Mouse (Mus musculus) Patski (cell line): ENCODE measurements around the gene Ralgds. TPM values are rescaled to one million over a fixed set of nuclear protein-coding genes. Genes with fewer than 3 reads are reported as not detected.

Experiments used
- ATAC-seq: fragments of 100-300 bp; one replicate; pipeline ENCODE4 v1.8.0; 2021
- CTCF ChIA-PET: fragments of 350-600 bp; sonication (Branson Sonifier 250); formaldehyde crosslinking; loops from one replicate; lab custom pipeline; 2022; ENCODE audit warnings: inconsistent platforms; lab: Charles Lee
- POLR2A ChIA-PET: fragments of 350-600 bp; sonication (Branson Sonifier 250); formaldehyde crosslinking; loops from one replicate; lab custom pipeline; 2022; ENCODE audit warnings: antibody characterized with exemption, inconsistent platforms; lab: Charles Lee
- DNase-seq: peaks from one replicate; pipeline ENCODE4 v3.0.0-alpha.2; 2011; ENCODE audit warnings: low read depth, low spot score
- H3K27me3 ChIP-seq: fragments of 371-371 bp; one replicate; pipeline ENCODE4 v1.5.1; 2021
- CTCF ChIP-seq: fragments of 100-300 bp; IDR thresholded peaks from one replicate; pipeline ENCODE4 v1.5.1; 2021
- in situ Hi-C: fragments of 300-500 bp; cut with MboI; formaldehyde crosslinking; loops from 3 replicates; pipeline ENCODE4 v1.11.1; 2018; ENCODE audit warnings: low pct_unique_long_range_greater_than_20kb, mixed read lengths
- polyA plus RNA-seq: library from polyadenylated mRNA; unstranded; gene quantifications from one replicate; pipeline ENCODE4 v1.2.3, GENCODE M21; 2021

Ralgds gene
- polyA plus RNA-seq, 1 experiment from 2014 or later = 45.5 TPM

GRCm38 (mm10) chr2:28582647-28583353, 69.9 kb downstream of the Ralgds start:
- no peaks in the 10 kb centered on the region for H3K27me3 ChIP-seq
- no peak for TF ChIP-seq CTCF
- in situ Hi-C loops = no loop called here
- DNase-seq (peak; percentile 71), ATAC-seq (peak; percentile 82)
- ChIA-PET POLR2A (interaction anchor here (0.6 to 0.9 kb wide), 2 partner anchors 68 to 1795 kb away, joined by 3 read pairs; no protein-coding TSS in a partner anchor), CTCF (interaction anchor here (1.2 to 3.3 kb wide), 5 partner anchors 40 to 70 kb away, joined by 3 to 13 read pairs (median 3); partner anchors contain the start of genes Gfi1b and Ralgds)

- DNase-seq (no peak), ATAC-seq (no peak)
- POLR2A ChIA-PET = interaction anchor here (0.9 kb wide), 1 partner anchor 69 kb away, joined by 3 read pairs; no protein-coding TSS in a partner anchor
- no peak for TF ChIP-seq CTCF
- in situ Hi-C loops = no loop called here
- CTCF ChIA-PET = interaction anchor here (1.2 to 3.3 kb wide), 5 partner anchors 39 to 71 kb away, joined by 3 to 13 read pairs (median 3); partner anchors contain the start of genes Gfi1b and Ralgds
- no peaks in the 10 kb centered on the region for H3K27me3 ChIP-seq
Observed at GRCm38 (mm10) chr2:28583651-28584050, 70.7 kb downstream of the Ralgds start, which contains the start of gene Gtf3c5. Gene Gtf3c5 (minus strand): TSS chr2:28583751.

GRCm38 (mm10) chr2:28585043-28585571, 72.2 kb downstream of the Ralgds start:
- in situ Hi-C loops = loop anchor here (5.0 kb wide), 1 partner anchor 68 kb away; no protein-coding TSS in a partner anchor
- ChIA-PET POLR2A (no interaction called here), CTCF (interaction anchor here (0.8 to 3.3 kb wide), 7 partner anchors 9 to 68 kb away, joined by 3 to 13 read pairs (median 5); partner anchors contain the start of gene Gfi1b)
- TF ChIP-seq CTCF = peak; percentile 99
- no peak for ATAC-seq
- DNase-seq = peak; percentile 34
- no peaks in the 10 kb centered on the region for H3K27me3 ChIP-seq

GRCm38 (mm10) chr2:28585730-28586129, 72.8 kb downstream of the Ralgds start:
- DNase-seq (no peak), ATAC-seq (no peak)
- H3K27me3 ChIP-seq = no peaks in the 10 kb centered on the region
- POLR2A ChIA-PET = no interaction called here
- CTCF ChIA-PET = interaction anchor here (0.9 to 3.3 kb wide), 7 partner anchors 8 to 69 kb away, joined by 3 to 13 read pairs (median 5); partner anchors contain the start of gene Gfi1b
- in situ Hi-C loops = loop anchor here (5.0 kb wide), 1 partner anchor 68 kb away; no protein-coding TSS in a partner anchor
- no peak for TF ChIP-seq CTCF

- no peaks in the 10 kb centered on the region for H3K27me3 ChIP-seq
- DNase-seq (no peak), ATAC-seq (no peak)
- ChIA-PET CTCF (no interaction called here), POLR2A (no interaction called here)
- in situ Hi-C loops = loop anchor here (5.0 kb wide), 1 partner anchor 71 kb away; no protein-coding TSS in a partner anchor
- TF ChIP-seq CTCF = no peak
Observed at GRCm38 (mm10) chr2:28588574-28588973, 75.6 kb downstream of the Ralgds start.

GRCm38 (mm10) chr2:28591479-28591878, 78.6 kb downstream of the Ralgds start:
- POLR2A ChIA-PET = no interaction called here
- in situ Hi-C loops = loop anchor here (5.0 kb wide), 1 partner anchor 36 kb away; no protein-coding TSS in a partner anchor
- CTCF ChIA-PET = interaction anchor here (3.0 kb wide), 1 partner anchor 31 kb away, joined by 21 read pairs; the partner anchor contains the start of gene Gfi1b
- peaks cover 6% of the 10 kb centered on the region for H3K27me3 ChIP-seq
- TF ChIP-seq CTCF = no peak
- DNase-seq = peak; percentile 62
- peak; percentile 44 for ATAC-seq

GRCm38 (mm10) chr2:28592809-28593208, 79.9 kb downstream of the Ralgds start:
- no peak for ATAC-seq
- H3K27me3 ChIP-seq = peaks cover 6% of the 10 kb centered on the region
- peak; percentile 87 for TF ChIP-seq CTCF
- in situ Hi-C loops = loop anchor here (5.0 kb wide), 1 partner anchor 34 kb away; no protein-coding TSS in a partner anchor
- CTCF ChIA-PET = interaction anchor here (1.3 to 3.0 kb wide), 4 partner anchors 12 to 37 kb away, joined by 4 to 21 read pairs (median 8); partner anchors contain the start of gene Gfi1b
- no peak for DNase-seq
- POLR2A ChIA-PET = no interaction called here

- no peak for ATAC-seq
- H3K27me3 ChIP-seq = peaks cover 11% of the 10 kb centered on the region
- no peak for DNase-seq
- in situ Hi-C loops = no loop called here
- ChIA-PET POLR2A (no interaction called here), CTCF (interaction anchor here (1.1 kb wide), 1 partner anchor 26 kb away, joined by 3 read pairs; no protein-coding TSS in a partner anchor)
- no peak for TF ChIP-seq CTCF
Observed at GRCm38 (mm10) chr2:28596021-28596420, 83.1 kb downstream of the Ralgds start.

- TF ChIP-seq CTCF = peak; percentile 61
- in situ Hi-C loops = no loop called here
- H3K27me3 ChIP-seq = peaks cover 11% of the 10 kb centered on the region
- DNase-seq (no peak), ATAC-seq (no peak)
- ChIA-PET CTCF (interaction anchor here (1.7 kb wide), 1 partner anchor 21 kb away, joined by 4 read pairs; no protein-coding TSS in a partner anchor), POLR2A (no interaction called here)
Observed at GRCm38 (mm10) chr2:28596998-28597397, 84.1 kb downstream of the Ralgds start.
